Mouse (Mus musculus) effector memory CD4-positive, alpha-beta T cell, adult 7 months (primary cell): ENCODE results near the gene Cdkn1c. TPM values are rescaled to one million over a fixed set of nuclear protein-coding genes. Genes with fewer than 3 reads are reported as not detected.

ENCODE experiments used
- polyA plus RNA-seq: library from polyadenylated mRNA; unstranded; fragments of 100-300 nt; shearing (Covaris generic); gene quantifications from one replicate; pipeline ENCODE4 v1.2.1, GENCODE M21; 2017

Cdkn1c gene
- 2.7 TPM for polyA plus RNA-seq

DNA sequence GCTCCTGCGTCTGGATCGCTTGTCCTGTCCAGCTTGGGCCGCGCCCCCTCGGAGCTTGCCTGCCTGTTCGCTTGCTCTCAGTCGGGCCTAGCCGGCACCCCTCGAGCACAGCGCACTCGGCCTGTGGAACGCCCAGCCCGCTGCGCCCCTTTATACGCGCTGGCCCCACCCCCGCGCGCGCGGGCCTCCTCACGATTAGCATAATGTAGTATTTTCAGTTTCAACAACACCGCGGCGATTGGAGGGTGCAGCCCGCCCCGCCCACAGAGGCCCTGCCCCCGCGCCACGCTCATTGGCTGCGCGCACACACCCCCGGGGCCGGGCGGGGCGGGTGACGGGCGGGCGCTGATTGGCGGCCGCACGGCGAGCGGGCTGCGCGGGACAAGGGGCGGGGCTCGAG is at the start of gene Cdkn1c:
TSS of gene Cdkn1c (minus strand) at position 177 of the 400 bp plus-strand sequence.

DNA sequence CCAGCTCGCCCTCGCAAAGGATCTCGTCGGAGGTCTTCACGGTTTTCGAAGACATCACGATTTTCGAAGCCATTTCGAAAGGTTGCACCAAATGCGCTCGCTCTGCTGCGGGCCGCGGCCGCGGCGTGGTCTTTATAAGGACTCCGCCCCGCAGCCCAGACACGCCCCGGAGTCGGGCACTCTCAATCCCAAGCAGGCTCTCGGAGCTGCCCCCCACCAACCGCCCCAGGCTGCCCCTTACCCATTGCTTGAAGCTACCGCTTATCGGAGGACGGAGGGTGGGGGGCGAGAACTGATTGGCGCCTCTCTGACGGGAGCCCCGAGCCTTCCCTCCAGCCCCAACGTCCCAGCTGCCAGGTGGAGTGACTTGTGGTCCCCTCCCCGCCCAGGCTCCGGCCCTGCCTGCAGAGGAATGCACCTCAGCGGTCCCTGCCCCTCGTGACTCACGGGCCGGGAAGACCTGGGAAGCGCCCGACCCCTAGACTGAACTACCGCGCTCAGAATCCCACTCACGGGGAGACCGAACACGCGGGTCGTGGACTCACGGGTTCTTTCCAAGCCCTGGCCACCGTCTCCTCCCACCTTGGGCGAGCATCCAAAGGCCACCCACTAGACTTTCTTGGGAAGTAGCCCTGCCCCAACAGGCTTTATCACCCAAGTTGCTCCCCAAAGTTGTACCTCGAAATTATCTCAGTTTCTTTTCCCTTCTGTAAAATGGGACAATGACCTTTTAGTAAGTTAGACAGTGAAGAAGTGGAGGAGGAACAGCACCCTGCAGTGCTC is 41.8 kb upstream of the Cdkn1c start, which contains the start of gene Phlda2:
TSS of gene Phlda2 (minus strand) at position 733 of the 783 bp plus-strand sequence.

DNA sequence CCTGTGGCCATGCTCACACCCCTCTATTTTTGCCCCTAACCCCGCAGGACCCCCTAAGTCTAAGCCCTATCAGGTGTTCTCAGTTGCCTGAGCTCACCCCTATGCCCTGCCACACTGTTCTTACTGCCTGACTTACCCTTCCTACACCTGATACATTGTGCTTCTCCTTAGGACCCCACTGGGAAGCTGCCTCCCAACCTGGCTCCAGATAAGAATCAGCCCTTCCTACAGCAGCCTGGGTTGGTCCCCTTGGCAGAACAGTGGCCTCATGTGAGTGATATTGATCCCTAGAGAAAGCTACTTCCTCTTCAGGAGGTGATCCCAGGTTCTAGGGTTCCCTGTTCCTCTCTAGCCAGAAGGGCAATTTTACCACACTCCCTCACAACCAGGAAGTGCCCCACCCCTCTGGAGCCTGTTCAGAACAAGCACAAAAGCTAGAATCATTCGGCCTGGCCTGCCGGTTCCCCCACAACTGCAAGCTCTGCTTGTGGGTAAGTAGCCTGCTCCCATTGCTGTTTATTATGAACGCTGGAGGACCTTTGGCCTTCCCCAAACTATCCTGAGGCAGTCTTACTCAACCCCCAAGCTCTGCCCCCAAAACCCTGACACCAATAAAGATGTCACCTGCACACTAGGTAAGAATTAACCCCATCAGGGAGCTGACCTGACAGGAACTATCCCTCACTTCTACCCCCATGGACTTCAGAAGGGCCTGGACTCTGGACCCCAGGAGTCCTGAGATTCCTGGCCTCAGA is 12.7 kb upstream of the Cdkn1c start, which contains the start of gene Slc22a18:
TSS of gene Slc22a18 (plus strand) at position 390 of the 755 bp plus-strand sequence.

Other genes with a start within 250 kb of the Cdkn1c start
- gene Slc22a18, start 12.7 kb upstream of the Cdkn1c start, polyA plus RNA-seq = not detected
- not detected for gene Phlda2, start 42.1 kb upstream of the Cdkn1c start, polyA plus RNA-seq
- 292 TPM for gene Nap1l4, start 88.1 kb upstream of the Cdkn1c start, polyA plus RNA-seq
- 40.0 TPM for gene Cars, start 139.0 kb upstream of the Cdkn1c start, polyA plus RNA-seq
- gene Tnfrsf26, start 167.7 kb upstream of the Cdkn1c start, polyA plus RNA-seq = 40.5 TPM
- 19.3 TPM for gene Tnfrsf22, start 188.6 kb upstream of the Cdkn1c start, polyA plus RNA-seq
- gene Tnfrsf23, start 224.8 kb upstream of the Cdkn1c start, polyA plus RNA-seq = 14.4 TPM